Mouse (Mus musculus) forebrain, postnatal 0 days (tissue): ENCODE measurements around the gene Lpo. TPM values are rescaled to one million over a fixed set of nuclear protein-coding genes. Genes with fewer than 3 reads are reported as not detected.

Experiments used
- ATAC-seq: fragments of 200-750 bp; cut with Nextera tagmentation; 2 replicates; pipeline ENCODE4 v1.8.0; 2017; ENCODE audit warnings: mild to moderate bottlenecking, moderate library complexity
- DNase-seq: peaks from one replicate; pipeline ENCODE4 v3.0.0-alpha.2; 2015
- H3K27ac ChIP-seq: fragments of 300-500 bp; sonication (generic); 2 replicates; pipeline ENCODE4 v1.5.1; 2014; ENCODE audit warnings: low read depth, mild to moderate bottlenecking, antibody characterized with exemption, low read length, moderate library complexity, mixed read lengths
- H3K27me3 ChIP-seq: fragments of 300-500 bp; sonication (generic); 2 replicates; pipeline ENCODE4 v1.6.1; 2014; ENCODE audit warnings: mild to moderate bottlenecking, low read length, mixed read lengths; ENCODE audit not compliant: insufficient read depth
- H3K36me3 ChIP-seq: fragments of 300-500 bp; sonication (generic); 2 replicates; pipeline ENCODE4 v1.6.1; 2014; ENCODE audit warnings: mild to moderate bottlenecking, moderate library complexity; ENCODE audit not compliant: insufficient read depth
- H3K4me1 ChIP-seq: fragments of 300-500 bp; sonication (generic); 2 replicates; pipeline ENCODE4 v1.6.1; 2014; ENCODE audit warnings: antibody characterized with exemption; ENCODE audit not compliant: insufficient read depth
- H3K4me2 ChIP-seq: fragments of 300-500 bp; sonication (generic); 2 replicates; pipeline ENCODE4 v1.6.1; 2014; ENCODE audit warnings: low read depth, mild to moderate bottlenecking, moderate library complexity
- H3K4me3 ChIP-seq: fragments of 300-500 bp; sonication (generic); 2 replicates; pipeline ENCODE4 v1.5.1; 2014; ENCODE audit warnings: low read depth, low read length, mixed read lengths
- H3K9ac ChIP-seq: fragments of 300-500 bp; sonication (generic); 2 replicates; pipeline ENCODE4 v1.6.1; 2014; ENCODE audit warnings: mild to moderate bottlenecking
- H3K9me3 ChIP-seq: fragments of 300-500 bp; sonication (generic); 2 replicates; pipeline ENCODE4 v1.6.1; 2016; ENCODE audit warnings: low read length
- CTCF ChIP-seq: sonication (generic); IDR thresholded peaks from 2 replicates; pipeline ENCODE4 v1.5.1; 2016; ENCODE audit warnings: antibody characterized with exemption, control low read depth, low read depth
- WGBS: fragments of 180-500 bp; shearing (Covaris S2); extraction: QIAGEN DNeasy Blood & Tissue Kit; methylation state at CpG from one replicate; pipeline ENCODE4 v1.1.7; 2014; 5-methylcytosine and 5-hydroxymethylcytosine counted together
- polyA plus RNA-seq: library from polyadenylated mRNA; unstranded; fragments of >200 nt; fragmentation: Nextera tagmentation; extraction: Ambion mirVana; gene quantifications from 2 replicates; pipeline ENCODE4 v1.2.1, GENCODE M21; 2015
- total RNA-seq: library from RNA; depleted of rRNA; stranded (reverse); fragments of >200 nt; gene quantifications from 2 replicates; pipeline ENCODE4 v1.2.3, GENCODE M21; 2014

Gene Lpo
- total and polyA plus RNA-seq, 2 experiments from 2014 or later = 1.1 to 1.3 TPM

GRCm38 (mm10) chr11:87763511-87763987 is 64.5 kb downstream of the Lpo start:
- peak overlapping the region; percentile 95 for H3K4me2 ChIP-seq
- H3K36me3 ChIP-seq = peaks cover 16% of the 10 kb centered on the region
- no peaks in the 10 kb centered on the region for H3K9me3 ChIP-seq
- ATAC-seq (peak; percentile 21), DNase-seq (peak; percentile 68)
- H3K9ac ChIP-seq = peak overlapping the region; percentile 82
- H3K27ac ChIP-seq = peak overlapping the region; percentile 69
- H3K4me3 ChIP-seq = peak overlapping the region; percentile 66
- no peak for TF ChIP-seq CTCF
- H3K27me3 ChIP-seq = no peaks in the 10 kb centered on the region
- WGBS = 2% methylated on average over 17 of the region's 17 CpGs
- H3K4me1 ChIP-seq = peaks cover 38% of the 10 kb centered on the region

GRCm38 (mm10) chr11:87762702-87763385 is 65.2 kb downstream of the Lpo start:
- H3K27me3 ChIP-seq = no peaks in the 10 kb centered on the region
- ATAC-seq = no peak
- 35% methylated on average over 12 of the region's 12 CpGs for WGBS
- no peaks in the 10 kb centered on the region for H3K9me3 ChIP-seq
- no peak for TF ChIP-seq CTCF
- DNase-seq = no peak
- peak overlapping the region; percentile 66 for H3K4me3 ChIP-seq
- H3K4me2 ChIP-seq = peak overlapping the region; percentile 95
- peak overlapping the region; percentile 82 for H3K9ac ChIP-seq
- H3K36me3 ChIP-seq = peaks cover 9% of the 10 kb centered on the region
- H3K27ac ChIP-seq = peak overlapping the region; percentile 69
- peaks cover 38% of the 10 kb centered on the region for H3K4me1 ChIP-seq

- Histone ChIP-seq H3K9me3 (no peaks in the 10 kb centered on the region), H3K27me3 (no peaks in the 10 kb centered on the region), H3K36me3 (peaks cover 1% of the 10 kb centered on the region; the same call in 1 of the 2 replicates), H3K4me3 (peak overlapping the region; percentile 66), H3K4me1 (peaks cover 38% of the 10 kb centered on the region), H3K4me2 (peak overlapping the region; percentile 95), H3K9ac (peak overlapping the region; percentile 82), H3K27ac (peak overlapping the region; percentile 23; the same call in 1 of the 2 replicates)
- WGBS = 68% methylated on average over 14 of the region's 14 CpGs
- DNase-seq (no peak), ATAC-seq (no peak)
- no peak for TF ChIP-seq CTCF
These were observed 66.0 kb downstream of the Lpo start for GRCm38 (mm10) chr11:87761806-87762701.

- 0 out of 2 replicates have a peak overlapping the region, but pooled peaks have one; percentile 90 for H3K27ac ChIP-seq
- H3K4me1 ChIP-seq = peaks cover 38% of the 10 kb centered on the region
- 52% methylated on average over 11 of the region's 11 CpGs for WGBS
These were observed 66.8 kb downstream of the Lpo start for GRCm38 (mm10) chr11:87761181-87761721.

GRCm38 (mm10) chr11:87760301-87761081 is 67.6 kb downstream of the Lpo start, which contains the start of gene Tspoap1:
Tspoap1 (plus strand) TSS chr11:87760541.
- H3K9me3 ChIP-seq = no peaks in the 10 kb centered on the region
- H3K36me3 ChIP-seq = no peaks in the 10 kb centered on the region
- peak within 1 kb of the TSS; percentile 82 for H3K9ac ChIP-seq
- TF ChIP-seq CTCF = no peak
- DNase-seq = peak; percentile 91
- no peaks in the 10 kb centered on the region for H3K27me3 ChIP-seq
- H3K4me2 ChIP-seq = peak within 1 kb of the TSS; percentile 95
- H3K4me1 ChIP-seq = peaks cover 38% of the 10 kb centered on the region
- peak; percentile 86 for ATAC-seq
- 4% methylated on average over 23 of the region's 23 CpGs for WGBS
- H3K27ac ChIP-seq = peak within 1 kb of the TSS; percentile 90
- peak within 1 kb of the TSS; percentile 66 for H3K4me3 ChIP-seq

More at GRCm38 (mm10) chr11:87761181-87761721, 66.8 kb downstream of the Lpo start:
- Histone ChIP-seq H3K36me3 (no peaks in the 10 kb centered on the region), H3K4me3 (peak overlapping the region; percentile 66), H3K27me3 (no peaks in the 10 kb centered on the region), H3K4me2 (peak overlapping the region; percentile 95), H3K9me3 (no peaks in the 10 kb centered on the region), H3K9ac (peak overlapping the region; percentile 82)
- ATAC-seq = no peak
- no peak for TF ChIP-seq CTCF
- DNase-seq = no peak

GRCm38 (mm10) chr11:87759609-87760005 is 68.5 kb downstream of the Lpo start:
- DNase-seq (peak; percentile 63), ATAC-seq (peak; percentile 27; the same call in 1 of the 2 replicates)
- Histone ChIP-seq H3K4me1 (peaks cover 34% of the 10 kb centered on the region), H3K4me3 (no peak overlapping the region), H3K36me3 (no peaks in the 10 kb centered on the region), H3K9ac (peak overlapping the region; percentile 82; the same call in 1 of the 2 replicates), H3K27me3 (no peaks in the 10 kb centered on the region), H3K27ac (peak overlapping the region; percentile 90), H3K4me2 (peak overlapping the region; percentile 95), H3K9me3 (no peaks in the 10 kb centered on the region)
- under 1% methylated on average over 3 of the region's 3 CpGs for WGBS
- peak; percentile 57 for TF ChIP-seq CTCF
